Mouse (Mus musculus): ENCODE measurements at regions not wholly inside any gene's neighbourhood (a gene's known extent, or its start where the extent isn't known, plus 50 kb on each side); places are given as distances from the start of the nearest gene placed in this dataset.

DNA sequence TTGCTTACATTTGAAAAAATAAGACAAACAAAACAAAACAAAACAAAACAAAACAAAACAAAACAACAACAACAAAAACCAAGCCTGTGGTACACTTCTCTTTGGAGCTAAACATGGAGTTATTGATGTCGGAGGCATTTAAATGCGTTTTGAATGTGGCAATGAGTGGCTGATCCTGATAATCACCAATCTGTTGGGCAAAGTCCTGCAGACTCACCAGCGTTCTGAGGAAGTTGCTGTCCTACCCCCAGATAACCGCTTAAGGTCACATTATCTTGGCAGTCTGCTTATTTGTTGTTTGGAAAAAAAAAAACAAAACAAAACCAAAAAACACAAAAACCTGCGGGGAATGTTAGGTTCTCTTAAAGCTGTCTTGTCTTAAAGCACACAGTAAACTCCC, 205.4 kb downstream of the Hace1 start:
- TF ChIP-seq POLR2A (IDR thresholded peaks at IDR 0.05; ENCODE audit: low read depth, low read length) (no peak), CTCF (IDR thresholded peaks at IDR 0.05; ENCODE audit: borderline replicate concordance, insufficient read depth, low read length) (no peak)
